Mouse (Mus musculus): ENCODE measurements around the gene Fgf6. TPM values are rescaled to one million over a fixed set of nuclear protein-coding genes. Genes with fewer than 3 reads are reported as not detected.

Gene Fgf6
- polyA plus RNA-seq, 1 experiment from 2014 or later = 0.13 TPM

DNA sequence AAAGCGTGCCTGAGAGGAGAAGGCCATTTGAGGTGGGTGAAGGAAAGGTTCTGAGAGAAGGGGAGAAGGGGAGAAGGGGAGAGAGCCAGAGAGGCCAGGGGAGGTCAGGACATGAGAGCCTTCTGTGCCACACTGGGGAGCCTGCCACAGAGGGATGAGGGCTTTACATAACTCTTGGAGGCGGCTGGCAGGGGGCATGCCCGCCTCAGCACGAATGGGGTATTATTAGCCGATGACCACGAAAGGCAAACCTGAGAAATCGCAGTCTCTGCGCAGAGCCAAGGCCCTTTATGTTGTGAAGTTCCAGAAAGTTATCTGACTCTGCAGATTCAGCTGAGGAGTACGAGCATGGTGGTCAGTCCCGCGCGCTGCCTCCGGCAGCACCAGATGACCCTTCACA, 5.4 kb upstream of the Fgf6 start:
- Histone ChIP-seq H3K9ac (ENCODE audit: low read length) (no peak overlapping the region), H3K4me3 (ENCODE audit: low read length) (no peak overlapping the region), H3K36me3 (ENCODE audit: control insufficient read depth, insufficient read depth) (no peaks in the 10 kb centered on the region), H3K27ac (ENCODE audit: low read length) (no peak overlapping the region), H3K4me2 (ENCODE audit: low read depth, low read length) (no peak overlapping the region), H3K27me3 (ENCODE audit: control insufficient read depth, insufficient read depth, low read length) (no peaks in the 10 kb centered on the region), H3K4me1 (ENCODE audit: control insufficient read depth, insufficient read depth, low read length) (0 out of 2 replicates have a peak, but pooled peaks cover 2% of the 10 kb centered on the region), H3K9me3 (replicated peaks; ENCODE audit: control insufficient read depth, low read length) (no peaks in the 10 kb centered on the region)
- no peak for ATAC-seq (replicated peaks; ENCODE audit: extremely low read depth, insufficient read depth, low FRiP score)
- 84% methylated on average over 13 of the region's 13 CpGs for WGBS

DNA sequence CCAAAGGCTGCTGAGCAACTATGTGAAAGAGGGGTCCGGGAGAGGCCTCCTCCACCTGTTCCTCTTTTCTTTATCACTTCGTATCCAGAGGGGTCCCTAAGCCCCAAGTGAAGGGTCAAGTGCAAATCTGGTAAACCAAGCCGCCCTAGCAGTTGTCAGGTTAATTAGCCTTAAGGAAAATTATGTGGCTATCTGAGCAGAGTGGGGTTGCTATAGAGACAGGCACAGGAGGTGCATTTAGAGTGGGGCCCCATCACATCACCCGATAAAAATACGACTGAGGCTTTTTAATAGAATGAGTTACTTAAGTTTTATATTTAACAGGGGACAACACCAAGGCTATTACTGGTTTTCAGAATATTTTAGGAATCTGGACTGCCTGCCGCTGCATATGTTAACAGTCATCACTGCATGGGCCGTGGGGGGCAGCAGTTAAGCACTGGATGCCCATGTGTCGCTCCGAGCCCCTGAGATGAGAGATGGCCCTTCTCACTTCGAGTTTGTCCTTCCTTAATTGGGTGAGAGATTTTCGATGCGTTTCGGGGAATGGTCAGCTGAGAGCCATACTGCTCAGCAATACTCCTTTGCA, 3.3 kb upstream of the Fgf6 start:
- no peak overlapping the region for H3K4me3 ChIP-seq (ENCODE audit: low read length)
- no peak for ATAC-seq (replicated peaks; ENCODE audit: extremely low read depth, insufficient read depth, low FRiP score)

DNA sequence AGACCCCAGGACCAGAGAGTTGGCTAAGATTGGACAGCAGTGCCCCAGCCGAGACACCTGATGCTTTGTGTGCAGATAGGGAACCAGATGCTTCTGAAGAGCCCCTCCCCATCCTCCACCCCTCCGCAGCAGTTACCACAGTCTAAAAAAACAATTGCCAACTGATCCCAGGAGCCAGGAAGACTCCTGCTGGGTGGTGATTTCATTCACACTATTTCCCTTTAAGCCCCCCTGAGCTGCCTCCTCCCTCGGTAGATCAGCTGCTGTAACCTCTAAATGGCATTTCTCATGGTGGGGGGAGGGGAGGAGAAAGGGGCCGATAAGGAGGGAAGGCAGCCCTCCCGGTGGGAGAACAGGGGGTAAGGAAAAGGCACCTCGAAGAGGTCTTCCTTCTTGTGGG, 3.9 kb downstream of the Fgf6 start:
- no peak overlapping the region for H3K4me2 ChIP-seq (ENCODE audit: low read depth, low read length)
- H3K4me3 ChIP-seq (ENCODE audit: low read length) = no peak overlapping the region
- ATAC-seq (replicated peaks; ENCODE audit: extremely low read depth, insufficient read depth, low FRiP score) = no peak
- no peaks in the 10 kb centered on the region for H3K36me3 ChIP-seq (ENCODE audit: control insufficient read depth, insufficient read depth)
- WGBS = 7% methylated on average over 6 of the region's 6 CpGs
- no peaks in the 10 kb centered on the region for H3K9me3 ChIP-seq (replicated peaks; ENCODE audit: control insufficient read depth, low read length)
- no peak overlapping the region for H3K27ac ChIP-seq (ENCODE audit: low read length)
- no peak overlapping the region for H3K9ac ChIP-seq (ENCODE audit: low read length)
- peaks cover 2% of the 10 kb centered on the region; the same call in 1 of the 2 replicates for H3K27me3 ChIP-seq (ENCODE audit: control insufficient read depth, insufficient read depth, low read length)
- H3K4me1 ChIP-seq (ENCODE audit: control insufficient read depth, insufficient read depth, low read length) = peaks cover 8% of the 10 kb centered on the region; the same call in 1 of the 2 replicates

More for the DNA sequence above, 3.3 kb upstream of the Fgf6 start:
- Histone ChIP-seq H3K4me1 (ENCODE audit: control insufficient read depth, insufficient read depth, low read length) (0 out of 2 replicates have a peak, but pooled peaks cover 5% of the 10 kb centered on the region), H3K4me2 (ENCODE audit: low read depth, low read length) (no peak overlapping the region), H3K27me3 (ENCODE audit: control insufficient read depth, insufficient read depth, low read length) (no peaks in the 10 kb centered on the region), H3K27ac (ENCODE audit: low read length) (no peak overlapping the region), H3K9me3 (replicated peaks; ENCODE audit: control insufficient read depth, low read length) (no peaks in the 10 kb centered on the region), H3K9ac (ENCODE audit: low read length) (no peak overlapping the region), H3K36me3 (ENCODE audit: control insufficient read depth, insufficient read depth) (no peaks in the 10 kb centered on the region)
- WGBS = 78% methylated on average over 13 of the region's 13 CpGs

DNA sequence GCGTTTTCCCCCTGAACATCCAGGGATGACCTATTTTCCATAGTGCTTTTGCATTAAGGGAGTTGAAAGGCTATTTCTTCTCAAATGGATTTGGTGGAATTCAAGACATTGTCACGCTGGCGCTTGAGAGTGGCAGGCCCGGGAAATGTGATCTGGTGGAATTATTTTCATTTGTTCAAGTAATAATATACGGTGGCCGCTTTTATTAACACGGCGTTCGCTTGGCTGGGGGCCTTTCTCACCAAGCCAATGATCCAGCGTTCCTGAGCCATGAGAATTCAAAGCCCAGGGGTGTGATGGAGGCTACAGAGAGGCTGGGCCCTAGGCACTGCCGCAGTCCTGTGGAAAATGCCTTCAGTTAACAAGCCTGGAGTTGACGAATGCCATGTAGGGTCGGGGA, 5.0 kb downstream of the Fgf6 start:
- Histone ChIP-seq H3K4me3 (ENCODE audit: low read length) (no peak overlapping the region), H3K4me2 (ENCODE audit: low read depth, low read length) (no peak overlapping the region), H3K27me3 (ENCODE audit: control insufficient read depth, insufficient read depth, low read length) (peaks cover 2% of the 10 kb centered on the region; the same call in 1 of the 2 replicates), H3K36me3 (ENCODE audit: control insufficient read depth, insufficient read depth) (no peaks in the 10 kb centered on the region), H3K9ac (ENCODE audit: low read length) (no peak overlapping the region), H3K9me3 (replicated peaks; ENCODE audit: control insufficient read depth, low read length) (no peaks in the 10 kb centered on the region), H3K27ac (ENCODE audit: low read length) (no peak overlapping the region), H3K4me1 (ENCODE audit: control insufficient read depth, insufficient read depth, low read length) (peaks cover 5% of the 10 kb centered on the region; the same call in 1 of the 2 replicates)
- ATAC-seq (replicated peaks; ENCODE audit: extremely low read depth, insufficient read depth, low FRiP score) = no peak
- WGBS = 31% methylated on average over 13 of the region's 13 CpGs

GRCm38 (mm10) chr6:127024836-127025235, 9.4 kb downstream of the Fgf6 start:
- no peak overlapping the region for H3K27ac ChIP-seq (ENCODE audit: low read length)
- no peak overlapping the region for H3K4me2 ChIP-seq (ENCODE audit: low read depth, low read length)
- H3K9me3 ChIP-seq (replicated peaks; ENCODE audit: control insufficient read depth, low read length) = no peaks in the 10 kb centered on the region
- 59% methylated on average over 7 of the region's 7 CpGs for WGBS
- H3K4me3 ChIP-seq (ENCODE audit: low read length) = no peak overlapping the region
- no peak overlapping the region for H3K9ac ChIP-seq (ENCODE audit: low read length)
- no peaks in the 10 kb centered on the region for H3K36me3 ChIP-seq (ENCODE audit: control insufficient read depth, insufficient read depth)
- H3K4me1 ChIP-seq (ENCODE audit: control insufficient read depth, insufficient read depth, low read length) = 0 out of 2 replicates have a peak, but pooled peaks cover 2% of the 10 kb centered on the region
- H3K27me3 ChIP-seq (ENCODE audit: control insufficient read depth, insufficient read depth, low read length) = peaks cover 2% of the 10 kb centered on the region; the same call in 1 of the 2 replicates
- no peak for ATAC-seq (replicated peaks; ENCODE audit: extremely low read depth, insufficient read depth, low FRiP score)

DNA sequence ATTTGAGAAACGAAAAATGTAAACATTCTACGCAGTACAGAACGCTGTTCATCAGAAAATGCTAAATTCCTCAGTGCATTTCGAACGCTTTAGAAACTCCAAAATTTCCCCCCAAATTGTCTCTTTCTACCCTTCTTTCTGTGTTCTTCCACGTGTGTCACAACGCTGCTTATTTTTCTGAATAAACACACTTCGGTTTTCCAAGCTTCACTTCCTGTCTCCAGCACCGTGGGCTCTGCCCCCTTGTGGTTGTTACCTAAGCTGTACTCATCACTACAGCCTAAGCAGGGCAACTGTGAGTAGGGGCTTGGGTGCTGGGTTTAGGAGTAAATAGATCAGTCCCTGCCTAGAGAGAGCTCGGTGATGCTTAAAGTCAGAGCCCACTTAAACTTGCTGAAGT, 19.4 kb downstream of the Fgf6 start:
- peak; percentile 75; the same call in 1 of the 2 replicates for ATAC-seq (replicated peaks; ENCODE audit: extremely low read depth, insufficient read depth, low FRiP score)
- Histone ChIP-seq H3K27me3 (ENCODE audit: control insufficient read depth, insufficient read depth, low read length) (no peaks in the 10 kb centered on the region), H3K4me2 (ENCODE audit: low read depth, low read length) (peak overlapping the region; percentile 64), H3K4me3 (ENCODE audit: low read length) (peak overlapping the region; percentile 47), H3K9ac (ENCODE audit: low read length) (peak overlapping the region; percentile 61), H3K4me1 (ENCODE audit: control insufficient read depth, insufficient read depth, low read length) (no peaks in the 10 kb centered on the region), H3K36me3 (ENCODE audit: control insufficient read depth, insufficient read depth) (no peaks in the 10 kb centered on the region), H3K9me3 (replicated peaks; ENCODE audit: control insufficient read depth, low read length) (no peaks in the 10 kb centered on the region), H3K27ac (ENCODE audit: low read length) (no peak overlapping the region)
- WGBS = 26% methylated on average over 10 of the region's 10 CpGs

GRCm38 (mm10) chr6:127044909-127045308, 29.5 kb downstream of the Fgf6 start:
- peaks cover 8% of the 10 kb centered on the region; the same call in 1 of the 2 replicates for H3K4me1 ChIP-seq (ENCODE audit: control insufficient read depth, insufficient read depth, low read length)
- no peaks in the 10 kb centered on the region for H3K27me3 ChIP-seq (ENCODE audit: control insufficient read depth, insufficient read depth, low read length)
- 29% methylated on average over 6 of the region's 6 CpGs for WGBS
- ATAC-seq (replicated peaks; ENCODE audit: extremely low read depth, insufficient read depth, low FRiP score) = peak; percentile 60; the same call in 1 of the 2 replicates
- H3K4me3 ChIP-seq (ENCODE audit: low read length) = no peak overlapping the region
- H3K36me3 ChIP-seq (ENCODE audit: control insufficient read depth, insufficient read depth) = no peaks in the 10 kb centered on the region
- H3K9me3 ChIP-seq (replicated peaks; ENCODE audit: control insufficient read depth, low read length) = 0 out of 2 replicates have a peak, but pooled peaks cover 2% of the 10 kb centered on the region
- no peak overlapping the region for H3K27ac ChIP-seq (ENCODE audit: low read length)
- H3K9ac ChIP-seq (ENCODE audit: low read length) = no peak overlapping the region
- peak overlapping the region; percentile 15; the same call in 1 of the 2 replicates for H3K4me2 ChIP-seq (ENCODE audit: low read depth, low read length)

DNA sequence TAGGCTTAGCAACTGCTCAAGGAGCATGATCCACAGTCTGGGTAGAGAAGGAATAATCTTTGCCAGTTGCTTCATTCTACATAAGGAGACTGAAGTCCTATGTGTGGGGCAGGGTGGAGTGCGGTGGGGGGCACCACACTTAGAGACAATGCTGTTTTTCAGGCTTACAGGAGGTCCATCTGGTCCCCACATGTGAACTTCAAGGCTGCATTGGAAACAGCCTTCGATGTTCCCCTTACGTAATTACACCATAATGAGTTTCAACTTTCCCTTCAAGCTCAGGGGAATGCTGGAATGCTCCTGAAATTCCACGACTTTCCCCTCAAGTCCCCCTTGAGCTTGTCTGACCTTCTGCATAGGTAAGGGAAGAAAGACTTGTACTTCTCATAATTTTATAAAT, 35.5 kb downstream of the Fgf6 start:
- Histone ChIP-seq H3K27ac (ENCODE audit: low read length) (no peak overlapping the region), H3K27me3 (ENCODE audit: control insufficient read depth, insufficient read depth, low read length) (no peaks in the 10 kb centered on the region), H3K4me3 (ENCODE audit: low read length) (no peak overlapping the region), H3K9me3 (replicated peaks; ENCODE audit: control insufficient read depth, low read length) (no peaks in the 10 kb centered on the region), H3K36me3 (ENCODE audit: control insufficient read depth, insufficient read depth) (no peaks in the 10 kb centered on the region), H3K4me2 (ENCODE audit: low read depth, low read length) (no peak overlapping the region), H3K4me1 (ENCODE audit: control insufficient read depth, insufficient read depth, low read length) (no peaks in the 10 kb centered on the region), H3K9ac (ENCODE audit: low read length) (no peak overlapping the region)
- ATAC-seq (replicated peaks; ENCODE audit: extremely low read depth, insufficient read depth, low FRiP score) = no peak
- WGBS = 65% methylated on average over 4 of the region's 4 CpGs

DNA sequence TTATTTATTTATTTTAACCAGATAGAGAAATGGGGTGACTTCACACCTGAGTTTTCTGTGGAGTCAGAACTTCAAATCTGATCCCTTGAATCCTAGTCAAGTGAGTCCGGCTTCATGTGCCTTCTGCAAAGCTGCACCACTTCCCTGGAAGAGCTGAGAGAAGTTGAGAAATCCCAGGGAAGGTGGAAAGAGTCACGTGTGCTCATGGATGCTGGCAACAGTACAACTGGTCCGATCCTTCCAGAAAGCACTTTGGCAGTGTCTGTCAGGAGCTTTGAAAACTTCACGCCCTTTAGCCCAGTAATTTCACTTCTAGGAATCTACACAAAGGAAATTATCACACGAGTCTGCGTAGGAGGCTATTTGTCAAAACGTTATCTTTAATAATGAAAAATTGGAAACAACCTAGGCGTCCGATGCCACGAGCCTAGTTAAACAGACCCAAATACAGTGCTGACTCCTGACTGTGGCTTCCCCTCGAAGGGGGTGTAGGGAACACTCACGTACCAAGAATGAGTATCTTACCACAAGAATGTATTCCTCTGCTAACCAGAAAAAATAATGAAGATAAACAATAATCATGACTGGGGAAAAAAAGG, 41.7 kb downstream of the Fgf6 start:
- no peaks in the 10 kb centered on the region for H3K36me3 ChIP-seq (ENCODE audit: control insufficient read depth, insufficient read depth)
- no peaks in the 10 kb centered on the region for H3K27me3 ChIP-seq (ENCODE audit: control insufficient read depth, insufficient read depth, low read length)
- ATAC-seq (replicated peaks; ENCODE audit: extremely low read depth, insufficient read depth, low FRiP score) = no peak
- no peak overlapping the region for H3K4me3 ChIP-seq (ENCODE audit: low read length)
- no peak overlapping the region for H3K4me2 ChIP-seq (ENCODE audit: low read depth, low read length)
- no peaks in the 10 kb centered on the region for H3K4me1 ChIP-seq (ENCODE audit: control insufficient read depth, insufficient read depth, low read length)
- no peaks in the 10 kb centered on the region for H3K9me3 ChIP-seq (replicated peaks; ENCODE audit: control insufficient read depth, low read length)
- WGBS = 55% methylated on average over 12 of the region's 12 CpGs
- H3K27ac ChIP-seq (ENCODE audit: low read length) = no peak overlapping the region
- H3K9ac ChIP-seq (ENCODE audit: low read length) = no peak overlapping the region

Data from heart, embryonic 16.5 days (tissue).